Mouse (Mus musculus) induced T-regulatory cell, adult 2 months (primary cell): ENCODE data around the gene Vmn1r188.
"Not testable (repeated sequence)": the region's sequence is repeated elsewhere in the genome, so short reads cannot be mapped to it uniquely, and the experiment has no call there.

ENCODE experiments used
- DNase-seq: peaks from one replicate; pipeline ENCODE4 v3.0.0-alpha.2; 2012; ENCODE audit warnings: low read depth

Gene Vmn1r188

GRCm38 (mm10) chr13:22084140-22084539, at the start of gene Vmn1r188:
Gene Vmn1r188 (plus strand): TSS chr13:22084440.
- not testable (repeated sequence) for DNase-seq

- peak; percentile 65 for DNase-seq
These were observed 49.6 kb upstream of the Vmn1r188 start for GRCm38 (mm10) chr13:22034443-22035266.

GRCm38 (mm10) chr13:22035267-22036148, 48.7 kb upstream of the Vmn1r188 start, which contains the start of the genes Hist1h2ah and Hist1h2bk:
Gene Hist1h2ah (minus strand): TSS chr13:22035568.
Gene Hist1h2bk (plus strand): TSS chr13:22035870.
- DNase-seq: peak; percentile 95

- DNase-seq: peak; percentile 69
These were observed 47.9 kb upstream of the Vmn1r188 start for GRCm38 (mm10) chr13:22036149-22036956.

GRCm38 (mm10) chr13:22036986-22037385, 47.3 kb upstream of the Vmn1r188 start:
- DNase-seq: no peak

GRCm38 (mm10) chr13:22037415-22037814, 46.8 kb upstream of the Vmn1r188 start:
- DNase-seq: no peak

GRCm38 (mm10) chr13:22039364-22039763, 44.9 kb upstream of the Vmn1r188 start:
- DNase-seq: no peak

GRCm38 (mm10) chr13:22039951-22040463, 44.2 kb upstream of the Vmn1r188 start:
- no peak for DNase-seq

GRCm38 (mm10) chr13:22040464-22041141, 43.6 kb upstream of the Vmn1r188 start:
- peak; percentile 74 for DNase-seq

- DNase-seq: peak; percentile 95
These were observed 43.1 kb upstream of the Vmn1r188 start, which contains the start of gene Hist1h4i for GRCm38 (mm10) chr13:22041142-22041536. Gene Hist1h4i (minus strand): TSS chr13:22041362.

GRCm38 (mm10) chr13:22041651-22042567, 42.3 kb upstream of the Vmn1r188 start:
- DNase-seq: peak; percentile 72

GRCm38 (mm10) chr13:22042568-22043502, 41.4 kb upstream of the Vmn1r188 start, which contains the start of the genes Hist1h2ag and Hist1h2bj:
Gene Hist1h2ag (minus strand): TSS chr13:22042944.
Gene Hist1h2bj (plus strand): TSS chr13:22043214.
- peak; percentile 99 for DNase-seq

GRCm38 (mm10) chr13:22043503-22044431, 40.5 kb upstream of the Vmn1r188 start:
- peak; percentile 89 for DNase-seq

GRCm38 (mm10) chr13:22044432-22045155, 39.6 kb upstream of the Vmn1r188 start:
- DNase-seq: no peak

GRCm38 (mm10) chr13:22045311-22045710, 38.9 kb upstream of the Vmn1r188 start:
- DNase-seq: peak; percentile 4

GRCm38 (mm10) chr13:22049041-22049440, 35.2 kb upstream of the Vmn1r188 start:
- DNase-seq: peak; percentile 21
